Mouse (Mus musculus) cerebellum, postnatal 4 days (tissue): ENCODE results near the gene Plekhg5.
A peak's percentile ranks its signal among the peaks of the same experiment; 100 is the strongest.

ENCODE experiments used
- DNase-seq, 2 experiments: peaks; one replicate each; pipeline ENCODE4 v3.0.0; 2022; ENCODE audit warnings: low spot score in 2 of 2, mixed read lengths in 1 of 2

Gene Plekhg5

GRCm38 (mm10) chr4:152070494-152071396 is 1.6 kb upstream of the Plekhg5 start:
- no peak for DNase-seq

DNA sequence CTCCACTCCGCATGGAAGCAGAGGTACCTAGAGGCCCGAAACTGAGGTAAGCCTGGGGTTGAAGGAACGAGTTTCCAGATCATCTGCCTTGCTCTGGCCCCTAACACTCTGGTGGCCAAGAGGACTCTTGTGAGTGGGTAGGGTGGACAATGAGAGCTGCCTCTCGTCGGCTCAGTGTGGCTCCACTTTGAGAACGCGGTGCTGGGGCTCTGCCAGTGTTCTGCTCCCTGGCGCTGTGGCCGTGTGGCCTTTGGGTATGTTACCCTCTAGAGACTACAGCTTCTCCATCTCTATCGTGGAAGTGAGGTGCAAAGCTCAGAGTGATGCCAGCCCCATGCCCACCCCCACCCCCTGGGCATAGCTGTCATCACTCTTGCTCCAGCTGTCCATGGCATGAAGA is 357 bp downstream of the Plekhg5 start:
- no peak for DNase-seq

DNA sequence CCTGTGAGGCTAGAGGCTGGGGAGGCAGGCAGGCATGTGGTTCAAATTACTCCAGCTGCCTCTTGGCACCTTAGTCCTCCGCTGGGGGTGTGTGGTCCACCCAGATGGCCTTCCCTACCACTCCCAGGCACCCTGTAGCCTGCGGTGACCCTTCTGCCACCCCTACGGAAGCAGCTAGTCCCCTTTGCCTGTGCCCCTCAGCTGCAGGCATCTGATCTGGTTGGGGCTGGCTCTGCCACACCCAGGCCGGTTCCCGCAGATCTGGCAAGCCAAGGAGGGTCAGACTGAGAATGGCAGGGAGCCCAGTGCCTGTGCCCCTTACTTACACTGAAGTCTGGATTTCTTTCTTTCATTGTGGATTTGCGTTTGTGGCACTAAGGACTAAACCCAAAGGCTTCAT is 1.4 kb downstream of the Plekhg5 start:
- no peak for DNase-seq

- no peak for DNase-seq
These were observed 2.2 kb downstream of the Plekhg5 start for GRCm38 (mm10) chr4:152074548-152074947.

GRCm38 (mm10) chr4:152077191-152077590 is 4.9 kb downstream of the Plekhg5 start:
- DNase-seq, result no peak

- DNase-seq, result no peak
These were observed 5.8 kb downstream of the Plekhg5 start for GRCm38 (mm10) chr4:152078105-152078530.

- no peak for DNase-seq
These were observed 7.0 kb downstream of the Plekhg5 start for GRCm38 (mm10) chr4:152079261-152079660.

- no peak for DNase-seq
These were observed 7.6 kb downstream of the Plekhg5 start for GRCm38 (mm10) chr4:152079931-152080330.

GRCm38 (mm10) chr4:152083611-152084220 is 11.4 kb downstream of the Plekhg5 start:
- DNase-seq, result no peak

GRCm38 (mm10) chr4:152084616-152085015 is 12.3 kb downstream of the Plekhg5 start:
- no peak for DNase-seq

- DNase-seq, result no peak
These were observed 14.4 kb downstream of the Plekhg5 start for GRCm38 (mm10) chr4:152086505-152087210.

DNA sequence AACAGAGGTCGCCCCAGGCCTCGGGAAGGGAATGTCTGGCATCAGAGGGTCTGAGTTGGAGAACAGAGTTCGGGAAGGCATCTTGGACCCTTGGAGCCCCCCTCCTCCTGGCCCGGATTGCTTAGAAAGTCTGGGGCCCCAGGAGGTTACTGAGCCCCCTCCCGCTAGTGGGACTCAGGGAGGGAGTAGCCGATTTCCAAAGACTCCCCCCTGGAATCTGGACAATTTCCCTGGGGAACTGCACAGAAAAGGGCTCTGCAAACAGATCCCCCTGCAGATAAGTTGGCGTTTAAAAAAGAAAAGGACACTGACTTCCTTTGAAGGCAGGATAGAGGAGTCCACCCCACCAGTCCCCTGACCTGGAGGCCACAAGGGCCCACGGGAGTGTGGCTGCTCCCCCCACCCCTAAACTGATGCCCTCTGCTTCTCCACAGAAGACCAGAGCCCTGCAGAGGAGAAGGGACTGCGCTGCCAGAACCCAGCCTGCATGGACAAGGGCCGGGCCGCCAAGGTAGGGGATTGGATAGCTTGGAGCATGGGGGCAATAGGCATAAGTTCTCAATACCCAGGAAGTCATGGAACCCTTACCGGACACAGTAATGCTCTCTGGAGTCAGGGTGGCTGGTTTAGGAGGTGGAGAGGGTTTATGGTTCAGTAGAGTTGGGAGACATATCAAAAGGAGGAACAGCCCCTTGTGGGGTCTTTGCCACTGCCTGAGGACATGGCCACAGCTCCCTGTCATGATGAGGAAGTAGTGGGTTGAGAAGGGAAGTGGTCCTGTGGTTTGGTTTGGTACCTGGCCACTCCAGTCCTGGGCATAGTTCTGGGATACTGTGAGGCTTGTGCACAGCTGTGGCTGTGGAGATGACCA is 15.1 kb downstream of the Plekhg5 start:
- DNase-seq, result no peak

DNA sequence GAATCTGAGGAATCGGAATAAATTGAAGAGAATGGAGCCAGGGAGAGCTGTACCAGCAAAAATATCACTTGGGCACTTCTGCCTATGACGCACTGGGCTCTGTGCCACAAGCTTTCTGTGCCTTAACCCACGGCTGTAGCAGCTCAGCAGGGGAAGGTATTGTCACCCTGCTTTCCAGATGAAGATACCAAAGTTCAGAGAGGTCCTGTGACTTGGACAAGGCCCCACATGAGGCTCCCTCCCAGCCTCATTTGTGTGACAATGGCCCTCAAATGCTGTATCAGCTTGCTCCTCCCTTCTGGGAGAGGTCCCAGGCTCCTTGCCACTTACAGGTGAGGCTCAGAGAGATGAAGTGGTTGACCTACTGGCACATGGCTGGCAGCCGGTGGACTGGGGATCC is 15.8 kb downstream of the Plekhg5 start:
- no peak for DNase-seq

DNA sequence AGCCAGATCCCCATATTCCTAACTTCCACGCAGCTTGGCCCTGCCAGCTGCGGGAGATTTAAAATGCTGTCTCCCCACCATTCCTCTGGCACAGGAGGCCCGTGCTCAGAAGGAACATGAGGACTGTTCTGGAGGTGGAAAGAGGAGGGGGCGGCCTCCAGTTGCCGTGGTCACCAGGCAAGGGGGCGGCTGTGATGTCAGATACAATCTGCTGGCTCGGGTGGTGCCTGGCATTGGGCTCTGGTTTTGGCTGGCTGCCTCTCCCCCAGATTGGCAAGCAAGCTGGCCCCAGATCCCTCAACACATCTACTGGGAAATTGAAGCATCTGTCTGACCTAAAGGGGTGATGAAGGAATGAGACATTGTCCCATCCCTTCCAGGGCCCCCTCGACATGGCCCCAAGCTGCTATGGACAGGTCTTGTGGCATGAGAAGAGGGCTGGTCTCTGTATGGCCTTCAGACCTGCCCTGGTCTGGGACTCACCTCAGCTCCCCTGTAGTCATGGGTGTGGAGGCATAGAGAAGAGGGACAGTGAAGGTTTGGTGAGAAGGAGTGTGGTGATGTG is 16.3 kb downstream of the Plekhg5 start:
- peak in 1 of 2 experiments; percentile 73 for DNase-seq

DNA sequence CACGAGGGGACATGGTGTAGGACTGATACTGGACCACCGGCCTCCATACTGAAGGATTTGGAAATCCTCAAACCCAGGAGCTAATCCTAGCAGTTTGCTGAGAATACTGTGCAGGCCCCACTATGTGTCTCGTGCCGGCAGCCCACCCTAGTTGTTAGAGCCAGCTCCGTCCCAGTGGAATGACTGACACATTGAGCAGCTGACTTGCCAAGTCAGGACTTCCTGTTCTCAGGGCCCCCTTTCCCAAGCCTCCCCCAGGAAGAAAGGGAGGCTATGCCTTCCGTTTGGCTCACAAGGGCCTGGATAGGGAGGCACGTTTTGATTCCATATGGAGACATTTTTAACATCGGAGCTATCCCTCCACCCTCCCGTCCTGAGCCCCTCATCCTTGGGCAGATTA is 17.9 kb downstream of the Plekhg5 start:
- DNase-seq, result no peak

DNA sequence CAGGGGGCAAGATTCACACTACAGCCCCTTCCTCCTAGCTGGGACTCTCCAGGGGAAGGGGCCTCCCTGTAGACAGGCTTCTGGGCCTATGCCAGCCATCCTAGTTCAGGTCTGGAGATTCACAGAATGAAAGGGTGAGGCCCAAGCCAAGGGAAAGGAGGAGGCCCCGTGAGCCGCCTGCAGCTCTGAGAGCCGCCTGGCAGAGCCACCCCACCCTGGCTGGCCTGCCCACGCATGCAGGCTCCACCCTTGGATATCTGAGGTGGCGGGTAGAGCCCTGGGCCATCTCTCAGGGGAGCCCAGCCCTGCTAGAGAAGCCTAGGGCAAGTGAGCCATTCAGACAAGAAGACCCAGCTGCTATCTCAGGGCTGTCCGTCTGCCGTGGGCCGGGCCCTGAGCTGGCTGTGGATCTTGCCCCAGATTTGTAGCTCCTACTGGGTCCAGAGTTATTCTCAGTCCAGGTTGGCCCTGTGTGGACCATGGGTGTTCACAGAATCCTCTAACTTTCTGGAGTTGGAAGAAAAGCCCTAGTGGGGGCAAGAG is 20.5 kb downstream of the Plekhg5 start:
- DNase-seq, result no peak

DNA sequence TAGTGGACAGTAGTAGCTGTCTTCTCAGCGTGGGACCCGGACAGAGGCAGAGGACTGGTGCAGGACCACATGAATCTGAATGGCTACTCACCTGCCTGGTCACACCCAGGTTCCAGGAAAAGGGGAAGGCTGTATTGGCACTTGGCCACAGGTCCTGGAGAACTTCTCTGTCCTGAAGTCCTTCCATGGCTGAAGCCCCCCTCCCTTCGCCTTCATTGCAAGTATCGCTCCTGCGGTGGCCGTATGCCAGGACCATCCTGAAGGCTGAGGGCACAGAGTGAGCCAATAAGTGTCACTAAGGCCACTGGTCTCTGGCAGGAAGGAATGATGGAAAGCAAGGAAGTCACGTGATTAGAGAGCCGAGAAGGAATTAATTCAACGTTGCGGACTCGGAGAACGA is 21.9 kb downstream of the Plekhg5 start:
- DNase-seq, result no peak

DNA sequence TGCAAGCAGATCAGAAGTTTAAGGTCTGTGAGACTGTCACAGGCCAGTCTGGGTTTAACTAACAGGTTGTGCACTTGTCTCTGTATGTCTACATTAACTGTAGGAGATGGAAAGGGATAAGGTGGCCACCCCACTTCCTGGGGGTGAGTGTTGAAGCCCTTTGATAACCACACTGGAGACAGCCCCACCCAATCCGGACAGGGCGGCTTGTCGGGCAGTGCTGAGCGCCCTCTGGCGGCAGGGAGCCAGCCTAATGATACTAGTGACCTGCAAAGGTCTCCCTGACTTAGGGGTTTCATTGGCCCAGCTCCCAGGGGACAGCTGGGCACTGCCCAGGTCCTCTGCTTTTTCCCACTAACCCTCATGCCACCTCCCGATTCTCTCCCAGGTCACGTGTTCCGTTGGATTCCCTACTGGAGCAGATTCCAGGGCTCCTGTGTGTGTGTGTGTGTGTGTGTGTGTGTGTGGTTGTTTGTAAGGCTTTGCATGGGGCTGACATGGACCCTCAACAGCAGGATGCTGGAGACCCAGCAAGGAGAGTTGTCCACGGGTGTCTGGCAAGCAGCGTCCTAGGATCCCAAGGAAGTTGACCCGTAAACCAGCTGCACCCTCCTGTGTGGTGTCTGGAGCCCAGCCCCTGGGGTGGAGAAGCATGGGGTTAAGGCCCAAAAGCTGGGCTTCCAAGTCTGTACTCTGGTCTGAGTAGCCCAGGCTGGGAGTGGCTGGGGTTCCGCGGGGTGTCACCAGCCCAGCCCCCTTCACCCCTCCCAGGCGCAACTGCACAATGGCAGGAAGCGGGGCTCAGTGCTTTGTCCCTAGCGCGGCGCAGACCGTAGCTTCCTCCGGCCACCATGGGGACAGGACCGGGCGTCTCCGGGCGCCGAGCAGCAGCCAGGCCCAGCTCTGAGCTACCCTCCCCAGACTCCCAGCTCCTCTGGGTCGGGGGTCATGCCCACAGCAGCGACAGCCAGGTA is 23.9 kb downstream of the Plekhg5 start:
- DNase-seq, result peak in 1 of 2 experiments; percentile 69

DNA sequence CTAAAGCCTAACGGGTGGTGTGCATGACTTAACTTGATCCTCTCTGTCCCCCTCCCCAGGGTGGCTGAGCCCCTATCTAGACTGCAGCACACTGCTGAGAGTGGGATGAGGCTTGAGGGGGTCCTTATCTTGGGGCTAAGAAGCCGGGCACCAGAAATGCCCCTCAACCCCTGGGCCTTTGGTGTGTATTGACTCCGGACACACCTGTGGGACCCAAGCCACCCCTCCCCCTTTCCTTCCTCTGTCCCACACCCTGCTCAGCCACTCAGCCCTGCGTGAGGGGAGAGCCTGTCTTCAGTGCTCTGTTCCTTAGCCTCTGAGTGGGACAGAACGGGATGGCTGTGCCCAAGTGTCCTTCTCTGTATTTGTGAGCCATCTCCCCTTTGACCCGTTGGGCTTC is 24.6 kb downstream of the Plekhg5 start:
- no peak for DNase-seq
